Mouse (Mus musculus): ENCODE measurements at regions not wholly inside any gene's neighbourhood (a gene's known extent, or its start where the extent isn't known, plus 50 kb on each side); places are given as distances from the start of the nearest gene placed in this dataset.

GRCm38 (mm10) chr4:8292563-8292962, 53.7 kb upstream of the Car8 start:
- TF ChIP-seq CTCF (IDR thresholded peaks at IDR 0.05; ENCODE audit: low read depth), result no peak
- TF ChIP-seq EP300 (optimal IDR thresholded peaks at IDR 0.05), result no peak

Data from stomach, postnatal 0 days (tissue).